8 mouse cellular contexts compared by ENCODE assay signal in genomic region chr19:5456922-5457745, GRCm38 (mm10). TPM values are rescaled to one million over a fixed set of nuclear protein-coding genes. Genes with fewer than 3 reads are reported as not detected.
DNase-seq lines count a peak whose midpoint lies in the region; ATAC-seq lines count a peak whose summit lies in the region.

No protein-coding gene starts in this region.

- H3K36me3 ChIP-seq in hindbrain, embryonic 12.5 days: no peaks in the 10 kb centered on the region

- H3K27ac ChIP-seq in hindbrain, embryonic 12.5 days: peak overlapping the region; percentile 94

- peak overlapping the region; percentile 87 for H3K9ac ChIP-seq in hindbrain, embryonic 12.5 days

- peak; percentile 91 for ATAC-seq in hindbrain, embryonic 12.5 days (ENCODE audit: low FRiP score)

- H3K4me3 ChIP-seq in hindbrain, embryonic 12.5 days: peak overlapping the region; percentile 77

- no peaks in the 10 kb centered on the region for H3K9me3 ChIP-seq in hindbrain, embryonic 12.5 days (replicated peaks)

- peak; percentile 86 for DNase-seq in MN1 (ENCODE audit: low spot score)
- DNase-seq in cerebellum, adult 9-10 months: peak; percentile 98
- DNase-seq in frontal cortex, adult 2 months (ENCODE audit: extremely low spot score in 1 of 2, low spot score in 1 of 2): peak; percentile 93 to 97
- peak; percentile 96 to 97 for DNase-seq in layer of hippocampus, postnatal 14 days (ENCODE audit: low spot score in 2 of 2)
- DNase-seq in lung, postnatal 14 days: peak; percentile 96
- peak; percentile 78 for DNase-seq in retina, adult 2 months (ENCODE audit: low read depth, low spot score)
- DNase-seq in thymus, postnatal 36 days: peak; percentile 95 to 96

- WGBS in hindbrain, embryonic 12.5 days: under 1% methylated on average over 68 of the region's 70 CpGs

- peaks cover 40% of the 10 kb centered on the region for H3K4me1 ChIP-seq in hindbrain, embryonic 12.5 days

- H3K4me2 ChIP-seq in hindbrain, embryonic 12.5 days (replicated peaks): peak overlapping the region; percentile 99

- peaks cover 11% of the 10 kb centered on the region; the same call in 1 of the 2 replicates for H3K27me3 ChIP-seq in hindbrain, embryonic 12.5 days

RNA-seq across cellular contexts. Expression of gene Ccdc85b, which starts 0.6 kb away (rescaled TPM):
- polyA plus RNA-seq in frontal cortex, adult 2 months (2012; rRNA removed): 22.4 and 24.7 TPM in 2 replicates
- 10.7 and 11.0 TPM in 2 replicates for polyA plus RNA-seq in hindbrain, embryonic 12.5 days (2016; fragmentation: Nextera tagmentation; extraction: Ambion mirVana)
- total RNA-seq in layer of hippocampus, postnatal 14 days (2021): 10 to 100 TPM; 29.9 to 31.8 TPM

RNA-seq across cellular contexts. Expression of gene Fibp, which starts 3.3 kb away (rescaled TPM):
- polyA plus RNA-seq in frontal cortex, adult 2 months (2012; rRNA removed): 130 and 142 TPM in 2 replicates
- polyA plus RNA-seq in hindbrain, embryonic 12.5 days (2016; fragmentation: Nextera tagmentation; extraction: Ambion mirVana): 133 and 144 TPM in 2 replicates
- total RNA-seq in layer of hippocampus, postnatal 14 days (2021): 100 to 1,000 TPM in 1 of 2 experiments, 10 to 100 TPM in 1; 96.3 to 101 TPM

RNA-seq across cellular contexts. Expression of gene Fosl1, which starts 9.8 kb away (rescaled TPM):
- 0.06 and 0.19 TPM in 2 replicates for polyA plus RNA-seq in frontal cortex, adult 2 months (2012; rRNA removed)
- polyA plus RNA-seq in hindbrain, embryonic 12.5 days (2016; fragmentation: Nextera tagmentation; extraction: Ambion mirVana): not detected in 2 replicates
- total RNA-seq in layer of hippocampus, postnatal 14 days (2021): not detected

RNA-seq across cellular contexts. Expression of gene Ctsw, which starts 11.2 kb away (rescaled TPM):
- 0.38 and 0.40 TPM in 2 replicates for polyA plus RNA-seq in frontal cortex, adult 2 months (2012; rRNA removed)
- polyA plus RNA-seq in hindbrain, embryonic 12.5 days (2016; fragmentation: Nextera tagmentation; extraction: Ambion mirVana): 3.7 and 4.3 TPM in 2 replicates
- total RNA-seq in layer of hippocampus, postnatal 14 days (2021): 1 to 10 TPM in 1 of 2 experiments, under 1 TPM in 1; 0.41 to 1.2 TPM

RNA-seq across cellular contexts. Expression of gene Efemp2, which starts 16.6 kb away (rescaled TPM):
- 36.5 and 37.4 TPM in 2 replicates for polyA plus RNA-seq in frontal cortex, adult 2 months (2012; rRNA removed)
- 75.3 and 81.0 TPM in 2 replicates for polyA plus RNA-seq in hindbrain, embryonic 12.5 days (2016; fragmentation: Nextera tagmentation; extraction: Ambion mirVana)
- 10 to 100 TPM; 16.8 to 20.9 TPM for total RNA-seq in layer of hippocampus, postnatal 14 days (2021)

Comparison
In these comparisons a context has a peak if more than half of its experiments do, and no peak if none do; other contexts are left out.
1. Peak in every context shown above with its lines: DNase-seq, ATAC-seq, H3K4me3 ChIP-seq and H3K27ac ChIP-seq.